Mouse (Mus musculus) layer of hippocampus, postnatal 14 days (tissue): Measurements from ENCODE around the gene Fam104a. TPM values are rescaled to one million over a fixed set of nuclear protein-coding genes. Genes with fewer than 3 reads are reported as not detected.
A peak's percentile ranks its signal among the peaks of the same experiment; 100 is the strongest.

ENCODE experiments used
- DNase-seq, 2 experiments: peaks; one replicate each; pipeline ENCODE4 v3.0.0; 2021 to 2022; ENCODE audit warnings: low spot score in 2 of 2, mixed read lengths in 1 of 2
- total RNA-seq, 2 experiments: library from RNA; stranded (reverse); gene quantifications; 2 replicates each; pipeline ENCODE4 v1.2.3; 2021

Gene Fam104a
- total RNA-seq, 2 experiments from 2014 or later = 24.5 to 24.7 TPM

- no peak for DNase-seq
Measured at GRCm38 (mm10) chr11:113705966-113706652, 22.2 kb upstream of the Fam104a start.

- DNase-seq = peak; percentile 81 to 86
Measured at GRCm38 (mm10) chr11:113703758-113704157, 19.8 kb upstream of the Fam104a start.

- no peak for DNase-seq
Measured at GRCm38 (mm10) chr11:113699643-113700042, 15.7 kb upstream of the Fam104a start.

GRCm38 (mm10) chr11:113698013-113698545, 14.1 kb upstream of the Fam104a start:
- DNase-seq = no peak

- DNase-seq = no peak
Measured at GRCm38 (mm10) chr11:113697571-113697970, 13.6 kb upstream of the Fam104a start.

- DNase-seq = no peak
Measured at GRCm38 (mm10) chr11:113691851-113692250, 7.9 kb upstream of the Fam104a start.

- no peak for DNase-seq
Measured at GRCm38 (mm10) chr11:113691318-113691717, 7.4 kb upstream of the Fam104a start.

GRCm38 (mm10) chr11:113690506-113690905, 6.6 kb upstream of the Fam104a start:
- no peak for DNase-seq

- no peak for DNase-seq
Measured at GRCm38 (mm10) chr11:113687031-113687430, 3.1 kb upstream of the Fam104a start.

GRCm38 (mm10) chr11:113684707-113685426, 912 bp upstream of the Fam104a start:
- DNase-seq = no peak

- no peak for DNase-seq
Measured at GRCm38 (mm10) chr11:113683627-113683956, 363 bp downstream of the Fam104a start.

- peak; percentile 29 to 48 for DNase-seq
Measured at GRCm38 (mm10) chr11:113682897-113683626, 893 bp downstream of the Fam104a start.

GRCm38 (mm10) chr11:113681979-113682378, 2.0 kb downstream of the Fam104a start:
- no peak for DNase-seq

- DNase-seq = no peak
Measured at GRCm38 (mm10) chr11:113680954-113681353, 3.0 kb downstream of the Fam104a start.

GRCm38 (mm10) chr11:113678373-113678772, 5.6 kb downstream of the Fam104a start:
- no peak for DNase-seq

GRCm38 (mm10) chr11:113677378-113677777, 6.6 kb downstream of the Fam104a start:
- DNase-seq = no peak

- DNase-seq = no peak
Measured at GRCm38 (mm10) chr11:113676847-113677246, 7.1 kb downstream of the Fam104a start.

- DNase-seq = no peak
Measured at GRCm38 (mm10) chr11:113674595-113674994, 9.4 kb downstream of the Fam104a start.

- DNase-seq = no peak
Measured at GRCm38 (mm10) chr11:113673614-113674013, 10.3 kb downstream of the Fam104a start.

- no peak for DNase-seq
Measured at GRCm38 (mm10) chr11:113669711-113670110, 14.2 kb downstream of the Fam104a start.

- DNase-seq = no peak
Measured at GRCm38 (mm10) chr11:113668857-113669256, 15.1 kb downstream of the Fam104a start.

- DNase-seq = no peak
Measured at GRCm38 (mm10) chr11:113667704-113668103, 16.3 kb downstream of the Fam104a start.
